Mouse (Mus musculus): ENCODE measurements around the gene Eps8l3.

DNA sequence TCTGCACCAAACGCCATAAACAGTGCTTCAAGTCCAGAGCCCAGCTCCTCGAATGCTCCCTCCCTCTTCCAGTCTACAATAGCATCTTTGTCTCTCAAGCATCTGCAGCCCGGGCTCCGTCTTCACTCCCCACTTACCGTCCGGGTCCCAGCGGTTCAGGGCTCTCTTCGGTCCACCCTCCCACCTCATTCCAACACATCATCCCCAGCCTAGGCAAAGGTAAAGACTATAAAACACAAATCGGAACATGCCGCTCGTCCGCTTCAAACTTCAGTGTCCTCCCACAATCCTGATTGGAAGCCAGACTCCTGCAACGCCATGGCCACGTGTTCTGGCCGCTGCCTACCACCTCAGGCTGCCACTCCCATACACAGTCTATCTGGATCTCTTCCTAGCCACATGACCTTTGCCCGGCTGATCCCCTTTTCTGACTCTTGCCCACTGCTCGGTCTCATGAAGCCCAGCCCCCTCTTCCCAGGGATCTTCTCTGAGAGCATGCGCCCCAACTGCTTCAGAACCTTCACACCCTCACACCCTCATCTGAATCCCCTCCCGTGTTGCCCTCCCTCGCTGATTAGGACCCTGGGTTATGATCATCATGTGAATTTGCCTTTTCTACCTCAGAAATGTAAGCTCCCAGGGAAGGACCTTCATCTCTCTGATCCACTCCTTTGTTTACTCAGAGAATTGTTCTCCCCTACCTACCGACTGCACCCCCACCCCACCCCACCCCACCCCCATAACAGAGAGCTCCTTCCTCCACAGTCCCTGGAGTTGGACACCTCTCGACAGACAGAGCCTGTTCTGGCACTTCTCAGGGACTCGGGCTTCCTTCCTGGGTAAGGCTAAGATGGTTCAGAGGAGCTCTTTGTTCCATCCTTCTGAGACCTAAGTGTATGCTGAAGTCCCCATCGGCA, 3.4 kb upstream of the Eps8l3 start:
- no peak for TF ChIP-seq CTCF (conservative IDR thresholded peaks at IDR 0.05; ENCODE audit: insufficient read depth, insufficient read length, low read depth, low read length)
- no peak for TF ChIP-seq POLR2A (IDR thresholded peaks at IDR 0.05; ENCODE audit: low read depth, low read length)
